Comparison of ENCODE assay signal across 8 mouse cellular contexts in the genomic region with DNA sequence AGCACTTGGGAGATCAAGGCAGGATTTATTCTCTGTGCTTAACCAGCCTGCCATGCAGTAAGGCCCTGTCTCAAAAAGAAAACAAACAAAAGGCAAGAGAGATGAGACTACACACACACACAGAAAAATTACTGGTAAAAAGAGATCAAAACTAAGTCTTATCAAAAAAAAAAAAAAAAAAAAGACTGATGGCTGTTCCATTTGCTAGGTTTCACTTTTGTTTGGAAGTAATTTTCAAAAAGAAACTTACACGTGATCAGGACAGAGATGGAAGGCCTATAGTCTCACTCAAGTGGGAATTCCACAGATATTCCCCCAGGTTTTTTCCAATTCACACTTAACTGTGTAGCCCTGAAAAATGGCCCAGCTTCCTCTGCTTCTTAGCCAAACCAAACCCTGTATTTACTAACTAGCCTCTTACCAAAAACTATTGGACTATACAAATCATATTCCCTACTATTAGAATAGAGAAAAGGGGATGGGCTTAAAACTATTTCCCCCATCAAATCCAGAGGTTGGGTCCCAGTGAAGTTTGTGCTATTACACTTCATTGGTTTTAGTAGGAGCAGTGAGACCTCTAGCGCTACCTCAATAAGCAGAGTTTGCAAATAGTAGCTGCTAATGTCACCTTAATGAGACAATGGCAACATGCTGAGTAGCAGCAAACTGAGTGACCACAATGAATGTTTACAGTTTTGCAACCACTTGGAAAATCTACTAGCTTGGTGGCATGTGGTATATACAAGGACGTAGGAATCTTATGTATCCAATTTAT. TPM values are rescaled to one million over a fixed set of nuclear protein-coding genes. Genes with fewer than 3 reads are reported as not detected.
DNase-seq lines count a peak whose midpoint lies in the region; ATAC-seq lines count a peak whose summit lies in the region.

No protein-coding gene starts in this region.

- peak overlapping the region; percentile 94 for H3K9ac ChIP-seq in forebrain, embryonic 11.5 days (ENCODE audit: low read length)
- H3K9ac ChIP-seq in neural tube, embryonic 14.5 days (replicated peaks; ENCODE audit: low read depth, low read length): peak overlapping the region; percentile 88; the same call in 1 of the 2 replicates

- ATAC-seq in forebrain, embryonic 11.5 days (replicated peaks; ENCODE audit: low FRiP score): no peak
- ATAC-seq in neural tube, embryonic 14.5 days (ENCODE audit: low read depth): no peak
- ATAC-seq in megakaryocyte-erythroid progenitor cell, adult 5-6 weeks (replicated peaks; ENCODE audit: low FRiP score, low TSS enrichment, poor library complexity, severe bottlenecking): no peak

- H3K27ac ChIP-seq in forebrain, embryonic 11.5 days (ENCODE audit: low read depth, low read length): no peak overlapping the region
- peak overlapping the region; percentile 98; the same call in 1 of the 2 replicates for H3K27ac ChIP-seq in limb, embryonic 10.5 days
- H3K27ac ChIP-seq in neural tube, embryonic 14.5 days (ENCODE audit: low read depth, low read length): no peak overlapping the region

- peak overlapping the region; percentile 86 for H3K4me3 ChIP-seq in forebrain, embryonic 11.5 days (ENCODE audit: low read depth, low read length)
- H3K4me3 ChIP-seq in limb, embryonic 10.5 days: peak overlapping the region; percentile 93
- peak overlapping the region; percentile 81 for H3K4me3 ChIP-seq in neural tube, embryonic 14.5 days (ENCODE audit: low read depth, low read length)

- H3K4me2 ChIP-seq in forebrain, embryonic 11.5 days (ENCODE audit: low read depth, low read length, severe bottlenecking): peak overlapping the region; percentile 52
- peak overlapping the region; percentile 66 for H3K4me2 ChIP-seq in neural tube, embryonic 14.5 days (ENCODE audit: low read depth, low read length)

- DNase-seq in retina, embryonic 14.5 days (ENCODE audit: low spot score): peak; percentile 29
- DNase-seq in retina, postnatal 1 day: no peak
- DNase-seq in forebrain, embryonic 11.5 days (ENCODE audit: low spot score): no peak
- DNase-seq in limb, embryonic 10.5 days (ENCODE audit: low spot score): no peak
- no peak for DNase-seq in cerebellum, postnatal 36 days
- no peak for DNase-seq in thymus, postnatal 0 days (ENCODE audit: low spot score)

- no peaks in the 10 kb centered on the region for H3K36me3 ChIP-seq in forebrain, embryonic 11.5 days (ENCODE audit: control insufficient read depth, insufficient read depth, low read length)
- peaks cover 6% of the 10 kb centered on the region for H3K36me3 ChIP-seq in limb, embryonic 10.5 days
- no peaks in the 10 kb centered on the region for H3K36me3 ChIP-seq in neural tube, embryonic 14.5 days (ENCODE audit: control insufficient read depth, insufficient read depth, low read length)

- peaks cover 7% of the 10 kb centered on the region for H3K4me1 ChIP-seq in forebrain, embryonic 11.5 days (replicated peaks; ENCODE audit: control insufficient read depth, insufficient read depth, low read length)
- H3K4me1 ChIP-seq in limb, embryonic 10.5 days: peaks cover 10% of the 10 kb centered on the region; the same call in 1 of the 2 replicates
- peaks cover 17% of the 10 kb centered on the region; the same call in 1 of the 2 replicates for H3K4me1 ChIP-seq in neural tube, embryonic 14.5 days (ENCODE audit: control insufficient read depth, insufficient read depth, low read length)

- H3K27me3 ChIP-seq in forebrain, embryonic 11.5 days (ENCODE audit: control insufficient read depth, insufficient read depth, low read length): no peaks in the 10 kb centered on the region
- H3K27me3 ChIP-seq in limb, embryonic 10.5 days (ENCODE audit: low read depth, poor library complexity, severe bottlenecking): no peaks in the 10 kb centered on the region
- no peaks in the 10 kb centered on the region for H3K27me3 ChIP-seq in neural tube, embryonic 14.5 days (ENCODE audit: control insufficient read depth, insufficient read depth, low read length)

- H3K9me3 ChIP-seq in forebrain, embryonic 11.5 days (ENCODE audit: control insufficient read depth, low read length): no peaks in the 10 kb centered on the region
- no peaks in the 10 kb centered on the region for H3K9me3 ChIP-seq in limb, embryonic 10.5 days (replicated peaks)
- H3K9me3 ChIP-seq in neural tube, embryonic 14.5 days (ENCODE audit: control insufficient read depth, low read length): no peaks in the 10 kb centered on the region

- 19% methylated on average over 3 of the region's 3 CpGs for WGBS in forebrain, embryonic 11.5 days
- WGBS in limb, embryonic 10.5 days: 27% methylated on average over 3 of the region's 3 CpGs
- 16% methylated on average over 3 of the region's 3 CpGs for WGBS in neural tube, embryonic 14.5 days

RNA-seq across cellular contexts. Expression of gene Kpna3, which starts 1.3 kb away (rescaled TPM):
- polyA plus RNA-seq in forebrain, embryonic 11.5 days (2014; fragmentation: Nextera tagmentation; extraction: Ambion mirVana): 106 and 107 TPM in 2 replicates
- 71.6 and 76.6 TPM in 2 replicates for polyA plus RNA-seq in limb, embryonic 10.5 days (2016; fragmentation: Nextera tagmentation; extraction: Ambion mirVana)
- polyA plus RNA-seq in neural tube, embryonic 14.5 days (2014; fragmentation: Nextera tagmentation; extraction: Ambion mirVana): 82.1 and 95.0 TPM in 2 replicates
- total RNA-seq in megakaryocyte-erythroid progenitor cell, adult 5-6 weeks (2014; fragmentation: Nextera tagmentation): 62.5 and 65.8 TPM in 2 replicates
- 62.2 and 64.0 TPM in 2 replicates for total RNA-seq in megakaryocyte-erythroid progenitor cell, adult 5-6 weeks (2017)
- 43.7 and 48.1 TPM in 2 replicates for polyA plus RNA-seq in thymus, postnatal 0 days (2015; fragmentation: Nextera tagmentation; extraction: Ambion mirVana)
